Mouse (Mus musculus): ENCODE data around the gene Fam222b.
A peak's percentile ranks its signal among the peaks of the same experiment; 100 is the strongest.

Gene Fam222b

GRCm38 (mm10) chr11:78136132-78136531 lies 41.7 kb downstream of the Fam222b start:
- DNase-seq (ENCODE audit: low spot score): no peak

DNA sequence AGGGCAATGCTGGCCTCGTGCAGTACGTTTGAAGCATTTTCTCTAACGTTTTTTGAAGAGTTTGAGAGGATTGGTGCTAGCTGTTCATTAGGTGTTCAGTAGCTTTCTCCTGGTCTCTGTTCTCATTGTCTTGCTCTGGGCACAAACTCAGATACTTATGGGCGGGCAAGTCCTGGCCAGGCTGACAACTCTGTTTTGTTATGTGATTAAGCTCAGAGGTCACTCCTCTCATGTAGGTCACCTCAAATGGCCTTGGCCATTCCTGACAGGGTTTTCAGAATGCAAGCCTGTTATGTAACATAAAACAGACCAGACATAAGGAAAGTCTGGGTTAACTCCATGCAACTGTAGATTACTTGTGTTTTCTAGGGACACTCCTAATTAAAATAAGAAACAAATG lies 43.1 kb downstream of the Fam222b start:
- DNase-seq (ENCODE audit: low spot score): no peak

DNA sequence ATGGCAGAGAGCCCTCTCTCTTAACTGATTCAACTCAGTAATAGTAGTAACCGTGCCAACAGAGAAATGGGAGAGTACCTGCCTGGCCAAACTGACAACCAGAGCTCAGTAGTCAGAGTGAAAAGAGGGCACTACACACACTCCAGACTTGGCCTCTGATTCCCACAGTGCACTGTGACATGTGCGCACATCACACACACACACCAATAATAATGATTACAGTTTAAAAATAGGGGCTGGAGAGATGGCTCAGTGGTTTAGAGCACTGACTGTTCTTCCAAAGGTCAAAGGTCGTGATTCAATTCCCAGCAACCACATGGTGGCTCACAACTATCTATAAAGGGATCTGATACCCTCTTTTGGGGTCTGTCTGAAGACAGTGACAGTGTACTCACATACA lies 43.6 kb downstream of the Fam222b start:
- DNase-seq (ENCODE audit: low spot score): no peak

GRCm38 (mm10) chr11:78140665-78141064 lies 46.2 kb downstream of the Fam222b start:
- no peak for DNase-seq (ENCODE audit: low spot score)

DNA sequence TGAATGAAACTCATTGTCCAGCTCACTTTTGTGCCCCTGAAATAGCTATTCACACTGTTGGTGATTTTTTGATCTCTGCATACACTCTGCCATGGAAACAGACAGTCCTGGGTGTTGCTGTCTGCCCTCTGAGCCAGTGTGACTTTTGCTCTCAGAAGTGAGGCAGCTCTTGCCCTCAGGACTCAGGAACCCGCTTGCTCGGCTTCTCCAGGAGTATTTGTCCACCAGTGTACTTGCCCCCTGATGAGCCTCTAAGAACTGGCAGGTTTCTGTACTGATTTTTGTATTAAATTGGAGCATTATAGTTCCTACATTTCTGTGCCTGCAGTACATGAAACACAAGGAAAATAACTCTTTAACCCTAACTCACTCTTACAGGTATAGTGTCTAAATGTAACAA lies 49.1 kb downstream of the Fam222b start:
- no peak for DNase-seq (ENCODE audit: low spot score)

- no peak for DNase-seq (ENCODE audit: low spot score)
Observed at GRCm38 (mm10) chr11:78146168-78146567, 51.7 kb downstream of the Fam222b start.

DNA sequence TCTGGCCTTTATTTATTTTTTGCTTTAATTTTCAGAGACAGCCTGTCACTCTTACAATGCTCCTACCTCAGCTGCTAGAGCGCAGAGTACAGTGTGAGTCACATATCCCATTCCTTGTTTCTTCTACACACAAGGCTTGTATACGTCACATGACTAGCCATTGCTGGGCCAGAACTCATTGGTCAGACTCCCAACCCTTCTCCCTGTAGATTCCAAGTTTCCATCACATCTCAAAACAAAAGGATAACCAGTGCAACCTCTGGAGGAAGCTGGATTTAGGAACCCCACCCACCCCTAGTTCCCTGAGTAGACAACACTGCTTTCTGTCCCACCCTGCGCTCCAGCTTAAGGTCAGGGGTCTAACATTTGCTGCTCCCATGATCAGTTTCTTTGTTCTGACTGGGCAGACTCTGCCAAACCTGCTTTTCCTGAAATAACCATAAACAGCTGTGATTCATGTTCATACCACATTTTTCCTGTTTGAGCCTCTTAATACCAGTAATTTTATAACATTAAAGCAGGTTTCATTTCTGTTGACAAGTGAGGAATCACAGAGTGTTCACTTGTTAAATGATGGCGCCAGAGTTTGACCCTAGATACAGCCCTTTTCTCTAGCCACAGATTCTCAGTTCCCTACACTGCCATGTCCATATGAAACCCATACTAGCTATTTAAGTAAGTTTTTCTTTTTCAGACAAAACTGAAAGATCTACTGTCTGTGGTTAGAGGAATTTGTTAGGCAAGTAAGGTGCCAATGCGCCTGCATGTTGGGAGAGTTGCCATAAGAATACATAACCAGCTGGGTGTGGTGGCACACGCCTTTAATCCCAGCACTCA lies 52.5 kb downstream of the Fam222b start:
- no peak for DNase-seq (ENCODE audit: low spot score)

DNA sequence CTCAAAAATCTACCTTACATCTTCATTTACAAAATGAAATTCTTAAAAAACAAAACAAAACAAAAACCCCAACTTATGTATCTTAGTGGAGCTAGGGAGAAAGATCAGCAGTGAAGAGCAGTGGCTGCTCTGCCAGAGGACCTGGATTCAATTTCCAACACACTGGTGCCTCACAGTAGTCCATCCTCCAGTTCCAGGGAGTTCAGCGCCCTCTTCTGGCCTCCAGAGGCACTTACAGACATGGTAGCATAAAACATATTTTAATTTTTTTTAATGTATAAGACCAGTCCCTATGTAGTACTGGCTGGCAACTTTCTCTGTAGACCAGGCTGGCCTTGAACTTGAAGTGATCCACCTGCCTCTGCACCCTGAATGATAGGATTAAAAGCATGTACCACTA lies 56.7 kb downstream of the Fam222b start:
- no peak for DNase-seq (ENCODE audit: low spot score)

DNA sequence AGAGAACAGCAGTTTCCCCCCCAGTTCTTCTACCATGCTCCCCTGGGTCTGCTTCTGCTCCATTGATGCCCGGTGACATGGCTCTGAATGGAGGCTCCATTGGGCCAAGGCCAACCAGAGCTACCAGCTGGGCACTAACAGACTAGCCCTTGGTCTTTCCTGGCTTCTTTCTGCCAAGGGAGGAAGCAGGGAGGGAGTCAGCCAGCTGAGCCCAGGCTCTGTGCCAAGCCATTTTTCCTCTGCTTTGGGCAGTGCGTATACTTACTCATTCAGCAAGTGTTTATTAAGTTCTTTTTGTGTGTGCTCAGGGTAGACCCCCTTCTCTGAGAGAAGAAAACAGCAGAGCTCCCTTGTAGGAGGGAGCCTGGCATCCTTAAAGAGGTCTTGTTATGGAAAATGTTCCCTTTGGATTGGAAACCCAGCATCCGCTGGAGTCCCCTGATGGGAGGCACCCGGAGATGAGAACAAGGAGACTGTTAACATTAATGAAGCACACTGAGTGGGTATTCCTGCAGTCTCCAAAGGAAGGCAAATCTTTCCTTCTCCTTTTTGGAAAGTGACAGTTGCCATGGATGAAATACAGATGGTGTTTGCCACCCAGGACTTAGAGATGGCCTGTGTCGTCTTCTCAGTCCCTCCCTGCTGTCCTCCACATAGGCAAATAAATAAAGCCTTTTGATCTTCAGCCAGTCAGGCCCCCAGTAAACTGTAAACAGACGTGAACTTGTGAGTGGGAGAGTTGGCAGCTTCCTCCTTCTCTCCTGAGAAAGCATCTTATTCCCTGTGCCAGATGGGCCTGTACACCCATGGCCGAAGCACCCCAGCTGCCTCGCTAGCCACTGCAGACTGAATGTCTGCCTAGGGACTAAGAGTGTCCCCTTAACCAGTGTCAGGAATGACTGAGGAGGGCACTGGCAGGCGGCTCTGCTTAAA lies 58.1 kb downstream of the Fam222b start:
- DNase-seq (ENCODE audit: low spot score): no peak

- DNase-seq (ENCODE audit: low spot score): no peak
Observed at GRCm38 (mm10) chr11:78153778-78154177, 59.3 kb downstream of the Fam222b start.

DNA sequence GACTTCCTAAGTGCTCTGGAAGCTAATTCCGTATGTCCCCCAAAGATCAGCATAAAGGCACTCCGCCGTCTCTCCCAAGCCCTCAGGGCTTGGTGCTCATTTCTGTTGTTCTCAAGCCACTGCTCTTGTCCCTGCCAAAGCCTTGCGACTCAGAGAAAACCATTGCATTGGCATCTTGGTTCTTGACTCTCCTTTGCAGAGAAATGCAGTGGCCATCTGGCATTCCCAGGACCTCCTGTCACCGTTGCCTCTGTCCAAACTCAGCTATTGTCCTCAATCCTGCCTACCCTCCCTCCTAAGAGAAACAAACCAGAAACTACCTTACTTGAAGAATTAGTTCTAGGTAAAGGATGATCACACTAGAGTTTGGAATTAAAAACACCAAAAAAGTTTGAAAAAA lies 61.2 kb downstream of the Fam222b start:
- DNase-seq (ENCODE audit: low spot score): no peak

GRCm38 (mm10) chr11:78156156-78156699 lies 61.8 kb downstream of the Fam222b start:
- DNase-seq (ENCODE audit: low spot score): no peak

GRCm38 (mm10) chr11:78159096-78159495 lies 64.6 kb downstream of the Fam222b start:
- peak; percentile 87 for DNase-seq (ENCODE audit: low spot score)

DNA sequence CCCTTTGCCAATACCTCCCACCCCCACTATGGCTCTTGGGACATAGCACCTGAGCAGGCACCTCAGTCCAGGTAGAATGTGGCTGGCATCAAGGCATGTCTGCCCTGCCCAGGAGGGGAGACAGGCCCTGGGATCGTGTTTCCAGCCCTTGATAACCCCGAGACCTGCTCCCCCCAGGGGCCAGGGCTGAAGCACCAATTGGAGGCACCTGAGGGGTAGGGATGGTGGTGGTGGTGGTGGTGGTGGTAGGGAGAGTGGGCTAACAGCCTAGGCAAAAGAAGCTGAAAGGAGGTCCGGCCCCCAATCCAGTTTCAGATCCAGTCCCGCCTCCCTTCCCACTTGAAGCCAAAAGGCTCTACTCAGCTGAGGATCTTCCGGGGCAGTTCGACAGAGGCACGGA lies 65.1 kb downstream of the Fam222b start:
- no peak for DNase-seq (ENCODE audit: low spot score)

GRCm38 (mm10) chr11:78160171-78160570 lies 65.7 kb downstream of the Fam222b start:
- DNase-seq (ENCODE audit: low spot score): no peak

- no peak for DNase-seq (ENCODE audit: low spot score)
Observed at GRCm38 (mm10) chr11:78160675-78161074, 66.2 kb downstream of the Fam222b start.

GRCm38 (mm10) chr11:78161169-78161568 lies 66.7 kb downstream of the Fam222b start:
- DNase-seq (ENCODE audit: low spot score): no peak

DNA sequence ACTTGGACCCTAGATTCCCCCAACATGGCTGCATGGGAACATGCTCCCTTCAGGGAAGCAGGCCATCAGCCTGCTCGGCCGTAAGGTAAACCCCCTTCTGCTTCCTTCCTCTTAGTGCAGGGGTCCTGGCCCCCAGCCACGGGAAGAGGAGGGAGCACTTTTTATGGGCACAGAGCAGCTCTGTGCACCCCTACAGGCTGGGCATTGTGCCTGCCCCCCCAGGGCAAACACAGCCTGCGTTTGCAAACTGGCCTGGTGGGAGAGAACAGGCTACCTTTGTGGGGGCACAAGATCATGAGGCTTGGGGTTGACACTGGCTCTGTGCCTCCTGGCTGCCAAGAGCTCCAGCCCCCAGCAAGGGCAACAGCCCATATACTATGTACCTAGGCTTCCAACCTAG lies 67.5 kb downstream of the Fam222b start:
- DNase-seq (ENCODE audit: low spot score): no peak

GRCm38 (mm10) chr11:78162504-78162903 lies 68.0 kb downstream of the Fam222b start:
- no peak for DNase-seq (ENCODE audit: low spot score)

DNA sequence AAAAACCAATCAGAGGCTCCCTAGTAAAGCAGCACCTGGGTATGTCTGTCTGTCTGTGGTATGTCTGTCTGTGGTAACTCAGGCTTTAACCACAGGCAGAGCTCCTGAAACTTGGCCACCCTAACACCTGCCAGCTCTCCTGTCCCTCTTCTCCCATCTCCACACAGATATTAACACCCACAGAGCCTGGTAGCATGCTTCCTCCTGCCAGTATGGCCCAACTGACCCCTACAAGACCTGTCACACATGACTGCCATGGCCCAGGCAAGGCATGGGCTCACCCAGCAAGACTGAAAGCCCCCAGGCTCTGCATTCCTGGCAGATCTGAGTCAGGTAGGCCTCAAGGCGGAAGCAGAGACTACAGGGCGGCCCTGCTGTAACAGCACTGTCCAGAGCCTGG lies 68.6 kb downstream of the Fam222b start:
- no peak for DNase-seq (ENCODE audit: low spot score)

DNA sequence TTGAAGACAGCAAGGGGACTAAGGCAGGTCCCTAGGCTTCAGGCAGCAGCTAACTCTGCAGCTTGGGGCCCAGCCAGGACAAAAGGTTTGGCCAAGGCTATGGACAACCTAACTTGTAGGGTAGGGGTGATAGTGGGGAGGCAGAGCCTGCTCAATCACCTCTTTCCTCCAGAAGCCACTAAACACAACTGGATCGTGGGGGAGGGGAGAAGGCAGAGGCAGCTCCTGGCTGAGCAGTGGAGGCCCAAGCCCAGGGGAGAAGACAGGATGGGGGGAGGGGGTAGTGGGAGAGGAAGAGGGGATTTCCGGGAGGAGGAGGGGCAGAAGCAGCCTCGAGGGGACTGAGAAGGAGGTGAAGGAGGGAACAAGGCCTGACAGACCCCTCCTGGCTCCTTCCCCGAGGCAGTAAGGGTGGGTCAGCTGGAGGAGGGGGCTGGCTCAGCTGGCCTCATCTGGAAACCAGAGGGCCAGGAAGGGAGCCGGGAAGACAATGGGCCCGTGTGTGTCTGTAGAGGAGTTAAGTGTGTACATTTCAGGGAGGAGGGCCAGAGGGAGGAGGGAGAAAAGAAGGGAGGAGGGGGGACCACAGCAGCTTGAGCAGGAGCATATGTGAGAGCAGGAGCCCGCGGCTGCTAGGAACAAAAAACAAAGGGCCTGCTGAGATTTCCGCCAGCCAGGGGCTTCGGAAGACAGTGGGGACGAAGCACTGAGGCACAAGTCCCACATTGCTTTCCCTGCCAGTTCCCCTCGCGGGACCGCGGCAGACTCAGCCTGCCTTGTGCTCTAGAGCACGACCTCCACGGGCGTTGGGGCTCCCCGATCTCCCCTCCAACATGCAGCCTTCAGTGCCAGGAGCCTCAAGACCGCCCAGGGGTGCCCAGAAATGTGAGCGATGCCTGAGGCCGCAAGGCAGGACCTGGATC lies 69.5 kb downstream of the Fam222b start:
- no peak for DNase-seq (ENCODE audit: low spot score)

- no peak for DNase-seq (ENCODE audit: low spot score)
Observed at GRCm38 (mm10) chr11:78164604-78164923, 70.1 kb downstream of the Fam222b start.
